Mouse (Mus musculus) liver, postnatal 0 days (tissue): ENCODE data around the gene Sulf2.

Experiments
- CTCF ChIP-seq: sonication (generic); IDR thresholded peaks from 2 replicates; pipeline ENCODE4 v1.5.1; 2016; ENCODE audit warnings: antibody characterized with exemption, low read depth
- EP300 ChIP-seq: IDR thresholded peaks from 2 replicates; pipeline ENCODE4 v1.6.1; 2016; ENCODE audit warnings: antibody characterized with exemption, low read depth, mild to moderate bottlenecking

DNA sequence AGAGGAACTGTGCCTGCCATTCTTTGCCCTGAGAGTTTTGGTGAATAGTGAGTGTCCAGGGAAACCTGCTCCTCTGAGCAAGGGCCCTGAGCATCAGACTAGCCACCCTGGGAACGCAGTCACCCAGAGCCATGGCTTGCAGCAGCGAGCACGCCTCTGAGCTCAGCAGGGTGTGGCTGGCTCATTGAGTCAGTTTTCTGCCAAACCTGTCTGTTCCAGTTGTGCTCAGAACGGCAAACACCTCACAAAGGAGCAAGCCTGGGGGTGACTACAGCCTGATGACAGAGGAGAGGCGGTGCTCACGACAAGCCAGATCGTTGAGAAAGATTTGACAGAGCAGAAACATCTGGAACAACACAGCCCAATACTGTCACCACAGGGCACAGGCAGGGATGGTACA is 14.7 kb upstream of the Sulf2 start:
- TF ChIP-seq CTCF, result no peak
- TF ChIP-seq EP300, result no peak
